Mouse (Mus musculus) neural tube, embryonic 14.5 days (tissue): Measurements from ENCODE around the gene Syt10. TPM values are rescaled to one million over a fixed set of nuclear protein-coding genes. Genes with fewer than 3 reads are reported as not detected.
A peak's percentile ranks its signal among the peaks of the same experiment; 100 is the strongest.
"Not testable (repeated sequence)": the region's sequence is repeated elsewhere in the genome, so short reads cannot be mapped to it uniquely, and the experiment has no call there.

Experiments
- ATAC-seq: fragments of 200-750 bp; cut with Nextera tagmentation; 2 replicates; pipeline ENCODE4 v1.8.0; 2017; ENCODE audit warnings: low read depth, mild to moderate bottlenecking, moderate TSS enrichment, moderate library complexity
- H3K27ac ChIP-seq: fragments of 300-500 bp; sonication (generic); 2 replicates; pipeline ENCODE4 v1.5.1; 2014; ENCODE audit warnings: low read depth, mild to moderate bottlenecking, control low read depth, low read length, moderate library complexity, mixed read lengths
- H3K27me3 ChIP-seq: fragments of 300-500 bp; sonication (generic); 2 replicates; pipeline ENCODE4 v1.6.1; 2014; ENCODE audit warnings: low read length; ENCODE audit not compliant: control insufficient read depth, insufficient read depth
- H3K36me3 ChIP-seq: fragments of 300-500 bp; sonication (generic); 2 replicates; pipeline ENCODE4 v1.6.1; 2014; ENCODE audit warnings: low read length, mixed read lengths; ENCODE audit not compliant: control insufficient read depth, insufficient read depth
- H3K4me1 ChIP-seq: fragments of 300-500 bp; sonication (generic); 2 replicates; pipeline ENCODE4 v1.6.1; 2014; ENCODE audit warnings: low read length; ENCODE audit not compliant: control insufficient read depth, insufficient read depth
- H3K4me2 ChIP-seq: fragments of 300-500 bp; sonication (generic); 2 replicates; pipeline ENCODE4 v1.6.1; 2014; ENCODE audit warnings: mild to moderate bottlenecking, low read depth, low read length, control low read depth
- H3K4me3 ChIP-seq: fragments of 300-500 bp; sonication (generic); 2 replicates; pipeline ENCODE4 v1.5.1; 2014; ENCODE audit warnings: low read depth, low read length, control low read depth, mixed read lengths
- H3K9ac ChIP-seq: fragments of 300-500 bp; sonication (generic); replicated peaks from 2 replicates; pipeline ENCODE4 v1.6.1; 2014; ENCODE audit warnings: low read depth, mild to moderate bottlenecking, control low read depth, low read length, mixed read lengths
- H3K9me3 ChIP-seq: fragments of 300-500 bp; sonication (generic); 2 replicates; pipeline ENCODE4 v1.6.1; 2016; ENCODE audit warnings: low read length; ENCODE audit not compliant: control insufficient read depth
- WGBS: fragments of 180-500 bp; shearing (Covaris S2); extraction: QIAGEN DNeasy Blood & Tissue Kit; methylation state at CpG from one replicate; pipeline ENCODE4 v1.1.7; 2014; 5-methylcytosine and 5-hydroxymethylcytosine counted together
- polyA plus RNA-seq: library from polyadenylated mRNA; unstranded; fragments of >200 nt; fragmentation: Nextera tagmentation; extraction: Ambion mirVana; gene quantifications from 2 replicates; pipeline ENCODE4 v1.2.1, GENCODE M21; 2014

The Syt10 gene
- 6.5 and 10.2 TPM in 2 replicates for polyA plus RNA-seq

GRCm38 (mm10) chr15:89841364-89842017 lies at the start of gene Syt10:
TSS of gene Syt10 (minus strand) at chr15:89841860.
- Histone ChIP-seq H3K4me1 (peaks cover 3% of the 10 kb centered on the region; the same call in 1 of the 2 replicates), H3K4me3 (peak within 1 kb of the TSS; percentile 61), H3K27me3 (peaks cover 13% of the 10 kb centered on the region), H3K9me3 (no peaks in the 10 kb centered on the region), H3K27ac (no peak within 1 kb of the TSS), H3K9ac (peak within 1 kb of the TSS; percentile 51), H3K4me2 (peak within 1 kb of the TSS; percentile 93), H3K36me3 (no peaks in the 10 kb centered on the region)
- ATAC-seq: peak; percentile 87
- under 1% methylated on average over 53 of the region's 53 CpGs for WGBS

DNA sequence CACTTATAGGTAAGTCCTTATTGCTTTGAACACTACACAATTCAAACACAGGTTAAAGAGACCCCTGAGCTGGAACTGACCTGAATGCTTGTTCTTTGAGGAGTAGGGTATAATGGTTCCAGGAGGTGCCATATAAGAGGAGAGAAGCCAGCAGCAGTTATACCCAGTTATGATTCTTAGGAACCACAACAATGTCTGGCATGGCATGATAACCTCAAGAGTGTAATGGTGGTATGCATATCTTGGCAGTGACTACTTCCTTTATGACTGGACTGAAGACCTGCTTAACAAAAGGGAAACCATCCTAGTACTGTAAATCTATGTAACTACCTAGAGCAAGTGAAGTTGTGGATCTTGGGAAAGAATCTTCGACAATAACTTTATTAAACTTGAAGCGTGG lies 42.1 kb upstream of the Syt10 start:
- H3K4me3 ChIP-seq: no peak overlapping the region

GRCm38 (mm10) chr15:89878981-89879380 lies 37.3 kb upstream of the Syt10 start:
- 87% methylated on average over 2 of the region's 2 CpGs for WGBS
- H3K4me1 ChIP-seq: no peaks in the 10 kb centered on the region
- no peak for ATAC-seq

More for the DNA sequence above, 42.1 kb upstream of the Syt10 start:
- WGBS: 94% methylated on average over 2 of the region's 2 CpGs
- Histone ChIP-seq H3K4me2 (no peak overlapping the region), H3K9me3 (no peaks in the 10 kb centered on the region), H3K4me1 (no peaks in the 10 kb centered on the region), H3K36me3 (no peaks in the 10 kb centered on the region), H3K27me3 (no peaks in the 10 kb centered on the region), H3K27ac (no peak overlapping the region), H3K9ac (no peak overlapping the region)
- no peak for ATAC-seq

DNA sequence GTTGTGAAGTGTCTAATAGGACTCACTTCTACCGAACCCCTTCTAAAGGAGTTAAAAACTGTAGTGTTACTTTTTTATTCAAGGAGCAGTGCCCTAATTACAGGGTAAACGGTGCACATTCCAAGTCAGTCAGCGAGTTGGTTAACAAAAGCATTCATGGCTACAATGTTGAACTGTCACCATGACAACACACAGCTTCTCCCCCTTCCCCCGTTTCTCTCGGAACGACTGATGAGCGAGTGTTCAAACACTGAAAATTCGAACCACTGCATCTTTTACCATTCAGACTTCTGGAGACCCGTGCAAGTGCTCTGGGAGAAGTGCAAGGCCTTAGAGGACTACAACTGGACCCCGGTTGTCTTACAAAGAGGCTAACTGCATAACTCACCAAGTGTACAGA lies 25.6 kb downstream of the Syt10 start:
- no peak for ATAC-seq
- no peaks in the 10 kb centered on the region for H3K9me3 ChIP-seq
- H3K4me3 ChIP-seq: no peak overlapping the region
- H3K4me2 ChIP-seq: no peak overlapping the region
- no peaks in the 10 kb centered on the region for H3K36me3 ChIP-seq
- no peak overlapping the region for H3K27ac ChIP-seq
- H3K27me3 ChIP-seq: no peaks in the 10 kb centered on the region
- no peaks in the 10 kb centered on the region for H3K4me1 ChIP-seq
- 5% methylated on average over 10 of the region's 10 CpGs for whole genome bisulfite sequencing
- H3K9ac ChIP-seq: no peak overlapping the region

More at GRCm38 (mm10) chr15:89878981-89879380, 37.3 kb upstream of the Syt10 start:
- no peaks in the 10 kb centered on the region for H3K9me3 ChIP-seq
- no peak overlapping the region for H3K9ac ChIP-seq
- no peak overlapping the region for H3K4me2 ChIP-seq
- no peak overlapping the region for H3K27ac ChIP-seq
- H3K36me3 ChIP-seq: no peaks in the 10 kb centered on the region
- H3K27me3 ChIP-seq: no peaks in the 10 kb centered on the region
- no peak overlapping the region for H3K4me3 ChIP-seq

DNA sequence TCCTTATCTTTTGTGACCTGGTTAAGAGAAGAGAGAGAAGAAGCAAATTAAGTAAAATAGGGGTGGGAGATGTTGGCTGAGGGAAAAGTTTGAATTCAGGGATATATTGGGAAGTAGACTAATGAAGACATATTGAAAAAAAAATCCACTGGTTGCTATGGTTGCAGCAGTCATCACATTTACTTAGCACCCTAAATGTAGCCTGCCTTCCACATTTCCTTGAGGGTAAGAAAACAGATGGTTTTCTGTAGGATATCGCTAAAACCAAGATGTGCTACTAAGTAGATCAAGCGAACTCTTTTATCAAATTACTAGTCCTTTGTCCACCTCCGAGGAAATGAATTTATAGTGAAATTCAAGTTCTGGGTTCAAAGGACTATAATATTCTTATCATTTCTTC lies 37.2 kb downstream of the Syt10 start:
- Histone ChIP-seq H3K9me3 (no peaks in the 10 kb centered on the region), H3K4me2 (no peak overlapping the region), H3K4me1 (no peaks in the 10 kb centered on the region), H3K36me3 (no peaks in the 10 kb centered on the region), H3K27ac (no peak overlapping the region), H3K4me3 (no peak overlapping the region), H3K9ac (no peak overlapping the region), H3K27me3 (no peaks in the 10 kb centered on the region)
- ATAC-seq: no peak
- 97% methylated on average over 3 of the region's 3 CpGs for WGBS

DNA sequence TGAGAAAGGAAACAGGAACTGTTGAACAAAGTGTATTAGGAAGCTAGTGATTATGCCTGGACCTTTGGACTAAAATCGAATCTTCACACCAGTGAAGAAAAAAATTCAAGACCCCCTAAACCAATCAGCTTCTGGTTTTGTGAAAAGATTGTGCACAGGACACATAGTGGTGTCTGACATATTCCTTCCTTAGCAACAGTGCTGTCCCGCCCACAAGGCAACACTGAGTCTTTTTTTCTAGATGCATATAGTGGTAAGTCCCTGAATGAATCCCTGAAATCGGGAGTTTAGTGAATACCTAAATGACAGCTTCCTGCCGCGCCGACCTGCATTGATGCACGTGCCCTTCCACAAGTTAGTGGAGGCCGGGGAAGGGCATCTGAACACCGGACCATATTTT lies 61.7 kb downstream of the Syt10 start:
- no peak for ATAC-seq
- Histone ChIP-seq H3K4me2 (peak overlapping the region; percentile 16; the same call in 1 of the 2 replicates), H3K4me3 (no peak overlapping the region), H3K9ac (no peak overlapping the region), H3K9me3 (no peaks in the 10 kb centered on the region), H3K27me3 (no peaks in the 10 kb centered on the region), H3K27ac (no peak overlapping the region), H3K4me1 (no peaks in the 10 kb centered on the region), H3K36me3 (no peaks in the 10 kb centered on the region)
- 64% methylated on average over 9 of the region's 9 CpGs for WGBS

- not testable (repeated sequence) for H3K4me2 ChIP-seq, H3K4me1 ChIP-seq, H3K9me3 ChIP-seq, ATAC-seq, H3K4me3 ChIP-seq, H3K27me3 ChIP-seq, H3K27ac ChIP-seq, H3K36me3 ChIP-seq, H3K9ac ChIP-seq
- 90% methylated on average over 10 of the region's 13 CpGs for WGBS
These were observed 75.6 kb downstream of the Syt10 start for GRCm38 (mm10) chr15:89766016-89766415.

DNA sequence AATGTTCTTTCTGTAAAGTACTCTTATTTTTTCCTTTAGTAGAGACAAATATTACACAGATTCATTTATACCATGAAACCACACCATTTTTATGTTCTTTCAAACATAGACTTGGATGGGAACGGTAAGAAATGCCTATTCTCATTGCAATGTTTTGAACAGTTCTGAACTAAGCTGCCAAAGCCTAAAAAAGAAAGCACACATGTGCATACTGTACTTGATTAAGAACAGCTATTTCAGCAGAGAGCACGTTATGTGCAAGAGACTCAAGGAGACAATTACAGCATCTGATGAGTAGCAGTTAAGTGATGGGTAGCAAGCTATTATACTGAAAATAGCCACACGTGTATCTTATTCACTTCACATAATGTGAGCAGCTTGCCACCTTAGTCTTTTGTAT lies 108.0 kb downstream of the Syt10 start:
- 66% methylated on average over 3 of the region's 3 CpGs for WGBS
- ATAC-seq: no peak
- H3K9ac ChIP-seq: no peak overlapping the region

More for the DNA sequence above, 108.0 kb downstream of the Syt10 start:
- H3K36me3 ChIP-seq: no peaks in the 10 kb centered on the region
- no peaks in the 10 kb centered on the region for H3K27me3 ChIP-seq
- H3K4me1 ChIP-seq: no peaks in the 10 kb centered on the region
- H3K4me3 ChIP-seq: no peak overlapping the region
- no peaks in the 10 kb centered on the region for H3K9me3 ChIP-seq
- no peak overlapping the region for H3K4me2 ChIP-seq
- no peak overlapping the region for H3K27ac ChIP-seq
